ENCODE assay signal across 16 mouse cellular contexts in genomic region chr9:74655956-74656355, GRCm38 (mm10).
"Had no signal": no experiment of that assay in that cellular context is flagged by ENCODE, and none has a peak within 500 bp of the region (broad histone marks: within the 10 kb centered on the region; RNA-seq: fewer than 3 reads in every experiment).

No protein-coding gene starts in this region.

- H3K36me3 ChIP-seq: lung, embryonic 15.5 days; midbrain, embryonic 13.5 days; midbrain, embryonic 15.5 days; neural tube, embryonic 12.5 days; stomach, embryonic 15.5 days had no signal

- H3K27ac ChIP-seq: lung, embryonic 15.5 days; macrophage; midbrain, embryonic 13.5 days; midbrain, embryonic 15.5 days; neural tube, embryonic 12.5 days; stomach, embryonic 15.5 days; stomach, postnatal 0 days had no signal

- H3K4me2 ChIP-seq: lung, embryonic 15.5 days; midbrain, embryonic 11.5 days; midbrain, embryonic 13.5 days; midbrain, embryonic 15.5 days; neural tube, embryonic 12.5 days; stomach, embryonic 15.5 days had no signal

- H3K9ac ChIP-seq: lung, embryonic 15.5 days; midbrain, embryonic 13.5 days; midbrain, embryonic 15.5 days; neural tube, embryonic 12.5 days; stomach, embryonic 15.5 days had no signal

- DNase-seq: lung, adult 2 months; lung, postnatal 14 days; lung, postnatal 36 days; right cerebral cortex, postnatal 14 days; thymus, adult 2 months; thymus, postnatal 25 days had no signal

- ATAC-seq: lung, postnatal 0 days; midbrain, embryonic 13.5 days; midbrain, embryonic 15.5 days had no signal

- H3K27me3 ChIP-seq: lung, embryonic 15.5 days; megakaryocyte, embryonic 14.5 days; midbrain, embryonic 13.5 days; midbrain, embryonic 15.5 days; neural tube, embryonic 12.5 days; stomach, embryonic 15.5 days had no signal

- H3K4me1 ChIP-seq: lung, embryonic 15.5 days; megakaryocyte, embryonic 14.5 days; midbrain, embryonic 13.5 days; midbrain, embryonic 15.5 days; neural tube, embryonic 12.5 days; stomach, embryonic 15.5 days had no signal

- H3K9me3 ChIP-seq: lung, embryonic 15.5 days; megakaryocyte, embryonic 14.5 days; midbrain, embryonic 13.5 days; midbrain, embryonic 15.5 days; neural tube, embryonic 12.5 days; stomach, embryonic 15.5 days had no signal

- H3K4me3 ChIP-seq: lung, embryonic 15.5 days; megakaryocyte, embryonic 14.5 days; midbrain, embryonic 13.5 days; midbrain, embryonic 15.5 days; neural tube, embryonic 12.5 days; stomach, embryonic 15.5 days had no signal
